Mouse (Mus musculus) olfactory bulb, adult 2 months (tissue): ENCODE data around the gene Zswim4.

Experiments
- CTCF ChIP-seq: fragments of 200-500 bp; IDR thresholded peaks from 2 replicates; pipeline ENCODE4 v1.5.1; 2012; ENCODE audit warnings: low read depth, mild to moderate bottlenecking, low read length, moderate library complexity; ENCODE audit not compliant: insufficient read depth
- POLR2A ChIP-seq: fragments of 200-500 bp; IDR thresholded peaks from 2 replicates; pipeline ENCODE4 v1.6.1; 2012; ENCODE audit warnings: mild to moderate bottlenecking, low read depth, low read length, moderate library complexity; ENCODE audit not compliant: insufficient read depth

DNA sequence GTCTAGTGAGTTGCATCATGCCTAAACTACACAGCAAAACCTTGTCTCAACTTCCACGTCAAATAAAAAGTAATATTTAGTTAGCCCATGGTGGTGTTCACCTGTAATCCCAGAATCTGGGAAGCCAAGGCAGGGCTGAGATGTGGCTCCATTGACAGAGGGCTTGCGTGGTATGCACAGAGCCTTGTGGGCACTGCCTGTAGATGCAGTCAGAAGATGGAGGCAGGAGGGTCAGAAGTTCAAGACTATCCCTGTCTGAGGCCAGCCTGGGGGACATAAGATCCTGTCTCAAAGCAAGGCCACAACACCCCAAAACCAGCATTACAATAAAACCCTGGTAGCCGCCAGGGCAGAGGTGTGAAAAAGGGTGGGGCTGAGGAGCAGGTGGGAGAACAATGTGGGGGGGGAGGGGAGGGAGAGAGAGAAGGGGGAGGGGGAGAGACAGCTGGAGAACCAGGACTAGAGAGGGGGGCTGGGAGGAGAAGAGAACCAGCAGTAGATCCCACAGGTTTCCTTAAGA, 42.6 kb downstream of the Zswim4 start:
- no peak for TF ChIP-seq POLR2A
- no peak for TF ChIP-seq CTCF
